Mouse (Mus musculus): ENCODE results near the gene Ptpn3.

Gene Ptpn3

GRCm38 (mm10) chr4:57301410-57302313 is at the start of gene Ptpn3:
Gene Ptpn3, minus strand, starts transcription at chr4:57301837.
- DNase-seq (ENCODE audit: low spot score), result peak; percentile 89

GRCm38 (mm10) chr4:57350541-57350940 is 48.9 kb upstream of the Ptpn3 start:
- DNase-seq (ENCODE audit: low spot score), result no peak

DNA sequence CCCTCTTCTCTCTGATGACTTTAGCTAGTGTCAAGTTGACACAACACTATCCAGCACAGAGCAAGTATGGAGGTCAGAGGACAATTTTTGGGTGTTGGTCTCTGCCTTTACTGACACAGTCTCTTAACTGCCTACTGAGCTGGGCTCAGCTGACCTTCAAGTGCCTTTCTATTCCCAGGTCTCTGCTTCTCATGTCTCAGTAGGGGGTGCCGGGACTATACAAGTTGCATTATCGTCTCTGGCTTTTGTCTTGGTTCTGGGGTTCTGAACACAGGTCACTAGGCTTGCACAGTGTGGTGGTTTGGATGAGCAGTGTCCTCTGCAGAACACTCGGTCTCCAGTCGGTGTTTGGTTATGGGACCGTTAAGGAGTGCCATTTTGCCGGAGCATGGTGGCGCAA is 42.4 kb upstream of the Ptpn3 start:
- DNase-seq (ENCODE audit: low spot score), result no peak

GRCm38 (mm10) chr4:57338923-57339322 is 37.3 kb upstream of the Ptpn3 start:
- no peak for DNase-seq (ENCODE audit: low spot score)

- DNase-seq (ENCODE audit: low spot score), result no peak
These were observed 36.4 kb upstream of the Ptpn3 start for GRCm38 (mm10) chr4:57338061-57338460.

DNA sequence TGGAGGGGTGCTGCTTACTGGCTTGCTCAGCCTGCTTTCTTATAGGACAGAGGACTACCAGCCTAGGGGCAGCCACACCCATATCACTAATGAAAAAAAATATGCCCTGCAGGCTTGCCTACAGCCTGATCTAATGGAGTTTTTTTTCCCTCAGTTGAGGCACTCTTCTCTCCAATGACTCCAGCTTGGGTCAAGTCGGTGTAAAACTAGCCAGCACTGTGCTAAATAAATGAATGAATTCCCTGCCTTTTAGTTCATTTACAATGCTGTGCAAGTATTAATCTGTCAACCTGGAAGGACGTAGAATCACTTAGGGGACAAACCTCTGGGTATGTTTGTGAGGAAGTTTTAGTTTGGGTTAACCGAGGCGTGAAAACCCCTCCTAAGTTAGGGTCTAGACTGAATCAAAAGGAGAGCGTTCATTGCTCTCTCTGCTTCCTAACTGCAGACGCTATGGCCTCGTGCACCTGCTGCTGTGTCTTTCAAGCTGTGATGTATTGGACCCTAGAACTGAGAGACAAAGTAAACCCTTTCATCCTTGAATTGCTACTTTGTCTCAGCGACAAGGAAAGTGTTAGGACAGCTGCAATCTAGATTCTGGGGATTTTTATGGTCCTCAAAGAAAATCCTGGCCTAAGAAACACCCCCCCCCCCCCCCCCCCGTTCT is 33.5 kb upstream of the Ptpn3 start:
- DNase-seq (ENCODE audit: low spot score), result no peak

GRCm38 (mm10) chr4:57333926-57334548 is 32.4 kb upstream of the Ptpn3 start:
- DNase-seq (ENCODE audit: low spot score), result no peak

DNA sequence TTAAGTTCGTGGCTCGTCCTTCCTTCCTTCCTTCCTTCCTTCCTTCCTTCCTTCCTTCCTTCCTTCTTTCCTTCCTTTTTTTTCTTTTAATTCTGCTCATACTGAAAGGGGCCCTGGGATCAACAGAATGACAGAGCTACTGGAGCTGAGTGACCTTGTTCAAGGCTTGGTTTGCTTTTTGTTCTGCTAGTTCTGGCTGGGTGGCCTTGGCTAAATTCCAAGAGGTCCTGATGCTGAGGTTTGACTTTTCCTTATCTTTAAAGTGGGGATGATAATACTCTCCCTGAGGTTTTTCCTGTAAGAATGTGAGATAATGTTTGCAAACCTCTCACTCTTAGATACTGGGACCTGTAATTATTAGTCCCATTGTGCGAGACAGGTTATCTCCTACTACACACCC is 30.9 kb upstream of the Ptpn3 start:
- DNase-seq (ENCODE audit: low spot score), result no peak

- DNase-seq (ENCODE audit: low spot score), result peak; percentile 48
These were observed 19.1 kb upstream of the Ptpn3 start for GRCm38 (mm10) chr4:57320606-57321327.

DNA sequence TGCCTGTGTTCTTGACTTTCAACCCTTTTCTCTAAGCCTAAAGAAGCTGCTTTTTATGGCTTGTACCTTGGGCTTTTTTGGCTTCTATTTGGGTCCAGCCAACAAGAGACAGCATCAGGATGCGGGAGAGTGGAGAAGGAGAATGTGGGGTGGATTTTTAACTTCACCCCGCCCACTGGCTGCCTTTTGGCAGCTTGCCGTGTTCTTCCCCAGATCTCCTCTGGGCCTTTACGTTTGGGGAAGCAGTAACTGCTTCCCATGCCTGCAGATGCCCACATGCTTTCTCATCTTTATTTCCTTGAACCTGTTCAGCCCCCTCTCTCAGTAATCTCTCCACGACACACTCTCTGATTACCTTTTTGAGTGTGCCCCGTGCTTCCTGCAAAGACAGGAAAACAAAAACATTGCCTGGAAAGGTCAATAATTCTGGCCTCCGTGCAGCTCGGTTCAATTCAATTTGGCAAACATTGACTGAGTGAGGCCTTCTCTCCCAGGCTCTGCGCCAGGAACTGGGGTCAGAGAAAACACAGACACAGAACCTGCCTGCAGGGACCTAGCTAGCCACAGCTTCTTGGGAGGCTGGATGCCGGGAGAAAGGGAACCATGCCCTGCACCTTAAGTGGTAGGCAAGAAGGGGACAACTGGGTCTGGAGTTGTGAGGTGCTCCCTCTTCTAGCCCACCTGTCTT is 17.0 kb upstream of the Ptpn3 start:
- peak; percentile 65 for DNase-seq (ENCODE audit: low spot score)

DNA sequence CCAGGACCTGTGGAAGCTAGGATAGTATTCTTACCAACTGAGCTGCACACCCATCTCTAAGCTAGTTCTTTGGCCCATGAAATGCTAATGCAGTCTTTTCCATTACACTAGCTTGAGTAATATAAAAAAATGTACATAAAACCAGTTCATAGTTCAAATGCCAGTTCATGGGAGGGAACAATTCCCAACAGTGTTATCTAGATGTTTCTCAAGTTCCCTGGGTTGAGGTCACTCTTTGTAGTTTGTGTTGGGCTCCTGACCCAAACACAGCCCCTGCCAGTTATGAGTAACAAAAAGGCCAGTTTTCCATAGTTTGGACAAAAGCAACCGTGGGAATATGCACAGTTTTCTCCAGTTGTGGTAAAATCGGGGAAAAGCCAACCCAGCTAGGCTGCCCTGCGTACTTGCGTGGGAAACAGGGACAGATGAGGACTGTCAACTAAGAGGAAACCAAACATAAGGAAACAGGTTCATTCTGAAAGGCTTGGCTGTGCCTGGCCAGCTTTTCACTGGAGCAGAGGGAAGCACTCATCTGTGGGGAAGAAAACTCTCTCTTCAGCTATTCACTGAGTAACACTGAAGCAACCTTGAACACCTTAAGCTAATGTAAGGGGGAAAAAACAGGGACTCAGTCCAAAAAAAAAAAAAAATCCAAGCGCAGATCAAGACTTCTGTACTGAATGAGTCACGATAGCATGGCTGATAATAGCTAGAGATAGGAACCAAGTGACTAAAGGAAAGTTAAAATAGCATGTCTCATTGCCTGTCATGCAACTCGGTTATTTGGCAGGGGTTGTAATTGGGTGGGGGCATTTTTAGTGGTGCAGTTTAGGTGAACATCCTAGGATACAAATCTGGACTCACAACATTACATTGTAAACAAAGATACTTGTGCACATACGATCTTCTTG is 10.9 kb upstream of the Ptpn3 start:
- DNase-seq (ENCODE audit: low spot score), result no peak

GRCm38 (mm10) chr4:57311750-57312149 is 10.1 kb upstream of the Ptpn3 start:
- DNase-seq (ENCODE audit: low spot score), result no peak

GRCm38 (mm10) chr4:57308214-57309000 is 6.8 kb upstream of the Ptpn3 start:
- DNase-seq (ENCODE audit: low spot score), result peak; percentile 60

- DNase-seq (ENCODE audit: low spot score), result no peak
These were observed 6.1 kb upstream of the Ptpn3 start for GRCm38 (mm10) chr4:57307747-57308146.

DNA sequence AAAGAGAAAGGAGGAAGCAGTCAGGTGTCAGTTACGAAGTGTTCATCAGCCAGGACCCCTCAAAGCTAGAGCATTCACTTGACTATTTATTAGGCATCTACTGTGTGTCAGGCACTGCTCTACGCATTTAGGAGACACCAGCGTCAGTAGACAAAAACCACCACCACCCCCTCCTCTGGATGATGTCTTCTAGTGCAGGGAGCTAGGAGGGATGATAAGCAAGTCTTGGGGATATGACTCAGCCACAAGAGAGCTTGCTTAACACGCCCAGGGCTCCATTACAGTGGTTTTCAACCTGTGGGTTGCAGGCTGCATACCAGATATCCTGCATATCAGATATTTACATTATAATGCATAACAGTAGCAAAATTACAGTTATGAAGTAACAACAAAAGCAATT is 4.6 kb upstream of the Ptpn3 start:
- DNase-seq (ENCODE audit: low spot score), result no peak

DNA sequence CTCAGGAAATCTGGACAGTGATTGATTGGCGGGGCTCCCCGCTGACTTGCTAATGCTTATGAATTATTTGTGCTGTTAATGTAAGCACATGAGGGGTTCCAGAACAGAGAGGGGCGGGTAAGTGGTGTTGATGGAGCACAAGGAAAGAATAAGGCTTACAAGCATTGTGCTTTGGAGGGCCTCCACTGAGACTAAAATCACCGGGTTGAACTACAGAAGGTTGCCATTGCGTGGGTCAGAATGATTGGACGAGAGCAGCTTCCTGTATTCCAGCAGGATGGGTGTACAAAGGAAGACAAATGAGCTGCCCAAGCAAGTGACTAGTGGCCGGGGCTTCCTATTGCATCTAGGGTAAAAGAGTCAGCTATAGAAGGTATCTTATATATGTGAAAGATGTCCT is 4.0 kb upstream of the Ptpn3 start:
- no peak for DNase-seq (ENCODE audit: low spot score)

DNA sequence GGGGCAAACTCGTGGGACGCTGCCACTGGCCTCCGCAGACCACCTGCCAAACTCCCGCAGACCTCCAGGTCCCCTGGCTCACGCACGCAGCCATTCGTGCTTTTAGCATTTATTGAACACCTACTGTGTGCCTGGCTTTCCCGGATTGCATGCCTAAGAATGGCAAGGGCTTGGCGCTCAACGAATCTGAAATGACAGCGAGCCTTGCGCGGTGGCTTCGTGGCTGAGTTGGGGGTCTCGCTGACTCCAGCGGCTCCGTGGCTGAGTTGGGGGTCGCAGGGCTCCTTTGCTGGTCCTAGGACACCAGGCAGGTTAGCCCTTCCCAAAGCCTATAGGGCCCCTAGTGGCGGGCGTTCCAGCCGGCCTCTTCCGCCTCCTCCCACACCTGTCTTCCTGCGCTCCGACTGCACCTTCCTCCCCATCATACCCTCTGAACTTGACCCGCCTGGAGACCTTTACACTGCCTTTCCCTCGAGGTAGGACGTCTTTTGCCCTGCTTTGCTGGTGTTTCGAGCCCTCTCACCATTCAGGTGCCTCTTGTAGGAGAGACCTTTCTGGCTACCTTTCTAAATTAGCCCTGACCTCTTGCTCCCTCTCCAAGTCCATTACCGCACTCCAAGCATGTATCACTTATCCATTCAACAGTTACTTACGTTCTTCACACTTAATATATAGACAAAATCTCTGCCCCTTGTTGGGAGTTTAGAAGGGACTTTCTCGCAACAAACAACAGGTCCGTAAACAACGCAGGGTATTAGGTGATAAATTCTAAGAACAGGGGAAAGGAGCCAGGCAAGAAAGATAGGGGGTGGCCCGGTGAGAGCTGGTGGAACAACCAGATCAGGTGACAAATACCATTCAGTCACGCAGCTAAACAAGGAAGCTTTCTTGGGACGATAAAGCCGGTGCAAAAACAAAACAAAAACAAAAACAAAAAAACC is 898 bp downstream of the Ptpn3 start:
- peak; percentile 16 for DNase-seq (ENCODE audit: low spot score)

DNA sequence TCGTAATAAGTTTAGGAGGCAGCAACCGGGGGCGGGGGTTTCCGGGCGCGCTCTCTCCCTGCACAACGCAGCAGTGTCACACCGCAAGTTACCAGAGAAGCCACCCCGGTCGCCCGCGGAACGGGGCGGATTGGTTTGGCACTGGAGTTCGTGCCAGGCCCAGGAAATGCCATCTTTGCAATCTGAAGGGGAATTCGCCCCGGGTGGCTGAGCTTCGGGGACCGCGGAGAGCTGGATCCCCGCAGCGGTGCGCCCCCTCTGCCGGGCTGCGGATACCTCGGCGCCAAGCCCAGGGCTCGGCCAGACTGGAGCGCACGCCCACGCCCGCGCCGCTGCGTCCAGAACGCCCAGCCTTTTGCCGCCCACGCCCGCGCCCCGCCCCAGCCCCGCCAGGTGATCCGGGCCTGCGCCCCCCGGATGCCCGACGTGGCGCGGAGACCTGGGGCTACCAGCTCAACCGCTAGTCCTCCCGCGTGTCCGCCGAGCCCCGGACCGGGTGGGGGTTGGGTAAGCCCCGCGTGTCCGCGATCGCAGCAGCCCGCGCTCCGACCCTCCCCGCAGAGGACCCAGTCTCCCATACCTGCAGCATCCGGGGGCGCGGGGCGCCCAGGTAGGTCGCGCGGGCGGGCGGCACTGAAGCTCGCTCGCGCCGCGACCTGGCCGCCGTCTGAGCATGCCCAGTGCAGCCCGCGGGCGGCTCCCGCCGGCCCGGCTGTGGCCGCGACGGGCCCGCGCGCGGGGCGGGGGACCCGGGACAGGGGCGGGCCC is 1.8 kb downstream of the Ptpn3 start:
- peak; percentile 67 for DNase-seq (ENCODE audit: low spot score)
